Mouse (Mus musculus): ENCODE measurements at regions not wholly inside any gene's neighbourhood (a gene's known extent, or its start where the extent isn't known, plus 50 kb on each side); places are given as distances from the start of the nearest gene placed in this dataset.

- TF ChIP-seq POLR2A (IDR thresholded peaks at IDR 0.05; ENCODE audit: extremely low read depth, insufficient read depth, low read length) (no peak), CTCF (IDR thresholded peaks at IDR 0.05; ENCODE audit: low read depth, low read length) (no peak)
- Histone ChIP-seq H3K4me1 (ENCODE audit: control insufficient read depth, insufficient read depth, low read length) (no peaks in the 10 kb centered on the region), H3K27me3 (ENCODE audit: control insufficient read depth, insufficient read depth, low read length) (no peaks in the 10 kb centered on the region), H3K4me3 (ENCODE audit: insufficient read depth, low read depth, low read length) (no peak overlapping the region), H3K79me2 (ENCODE audit: control insufficient read depth, insufficient read depth, low read length) (no peaks in the 10 kb centered on the region), H3K27ac (replicated peaks; ENCODE audit: insufficient read depth, low read depth, low read length) (no peak overlapping the region), H3K36me3 (ENCODE audit: control insufficient read depth, insufficient read depth, low read length) (no peaks in the 10 kb centered on the region), H3K9ac (ENCODE audit: low read depth, low read length) (no peak overlapping the region)
- DNase-seq (ENCODE audit: extremely low read depth, low read depth, low spot score): no peak
Observed at GRCm38 (mm10) chr10:70741909-70742308, 86.1 kb upstream of the Phyhipl start.

GRCm38 (mm10) chr10:70740095-70740494 is 84.3 kb upstream of the Phyhipl start:
- Histone ChIP-seq H3K27me3 (ENCODE audit: control insufficient read depth, insufficient read depth, low read length) (no peaks in the 10 kb centered on the region), H3K4me3 (ENCODE audit: insufficient read depth, low read depth, low read length) (no peak overlapping the region), H3K27ac (replicated peaks; ENCODE audit: insufficient read depth, low read depth, low read length) (no peak overlapping the region), H3K4me1 (ENCODE audit: control insufficient read depth, insufficient read depth, low read length) (no peaks in the 10 kb centered on the region), H3K36me3 (ENCODE audit: control insufficient read depth, insufficient read depth, low read length) (no peaks in the 10 kb centered on the region), H3K79me2 (ENCODE audit: control insufficient read depth, insufficient read depth, low read length) (no peaks in the 10 kb centered on the region), H3K9ac (ENCODE audit: low read depth, low read length) (no peak overlapping the region)
- no peak for TF ChIP-seq POLR2A (IDR thresholded peaks at IDR 0.05; ENCODE audit: extremely low read depth, insufficient read depth, low read length)
- no peak for TF ChIP-seq CTCF (IDR thresholded peaks at IDR 0.05; ENCODE audit: low read depth, low read length)
- DNase-seq (ENCODE audit: extremely low read depth, low read depth, low spot score): no peak
- WGBS: 78% methylated on average over 4 of the region's 4 CpGs

- no peak for DNase-seq (ENCODE audit: extremely low read depth, low read depth, low spot score)
- Histone ChIP-seq H3K9ac (ENCODE audit: low read depth, low read length) (no peak overlapping the region), H3K4me3 (ENCODE audit: insufficient read depth, low read depth, low read length) (no peak overlapping the region), H3K27me3 (ENCODE audit: control insufficient read depth, insufficient read depth, low read length) (no peaks in the 10 kb centered on the region), H3K36me3 (ENCODE audit: control insufficient read depth, insufficient read depth, low read length) (no peaks in the 10 kb centered on the region), H3K79me2 (ENCODE audit: control insufficient read depth, insufficient read depth, low read length) (no peaks in the 10 kb centered on the region), H3K4me1 (ENCODE audit: control insufficient read depth, insufficient read depth, low read length) (no peaks in the 10 kb centered on the region), H3K27ac (replicated peaks; ENCODE audit: insufficient read depth, low read depth, low read length) (no peak overlapping the region)
- WGBS: 80% methylated on average over 9 of the region's 9 CpGs
- TF ChIP-seq POLR2A (IDR thresholded peaks at IDR 0.05; ENCODE audit: extremely low read depth, insufficient read depth, low read length): no peak
- no peak for TF ChIP-seq CTCF (IDR thresholded peaks at IDR 0.05; ENCODE audit: low read depth, low read length)
Observed at GRCm38 (mm10) chr10:70739348-70739966, 83.7 kb upstream of the Phyhipl start.

DNA sequence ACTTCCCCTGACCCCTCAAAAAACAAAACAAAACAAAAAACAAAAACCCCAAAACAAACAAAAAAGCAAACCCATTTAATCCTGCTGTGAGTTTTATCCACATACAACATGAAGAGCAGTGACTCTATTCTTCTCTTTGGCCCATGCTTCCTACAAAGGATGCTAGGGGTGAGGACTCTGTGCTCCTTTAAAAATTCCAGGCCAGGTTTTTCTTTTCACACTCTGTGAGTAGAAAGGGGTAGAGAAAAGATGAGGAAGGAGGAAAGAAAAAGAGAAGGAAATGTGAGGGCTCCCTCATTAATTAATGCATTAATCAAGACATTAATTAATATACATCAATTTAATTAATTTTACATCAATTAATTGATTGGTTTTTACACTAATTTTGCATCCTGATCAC is 82.9 kb upstream of the Phyhipl start:
- no peaks in the 10 kb centered on the region for H3K79me2 ChIP-seq (ENCODE audit: control insufficient read depth, insufficient read depth, low read length)
- no peaks in the 10 kb centered on the region for H3K27me3 ChIP-seq (ENCODE audit: control insufficient read depth, insufficient read depth, low read length)
- TF ChIP-seq CTCF (IDR thresholded peaks at IDR 0.05; ENCODE audit: low read depth, low read length): no peak
- no peak for TF ChIP-seq POLR2A (IDR thresholded peaks at IDR 0.05; ENCODE audit: extremely low read depth, insufficient read depth, low read length)
- H3K4me3 ChIP-seq (ENCODE audit: insufficient read depth, low read depth, low read length): no peak overlapping the region
- no peak overlapping the region for H3K9ac ChIP-seq (ENCODE audit: low read depth, low read length)
- H3K27ac ChIP-seq (replicated peaks; ENCODE audit: insufficient read depth, low read depth, low read length): no peak overlapping the region
- no peaks in the 10 kb centered on the region for H3K36me3 ChIP-seq (ENCODE audit: control insufficient read depth, insufficient read depth, low read length)
- H3K4me1 ChIP-seq (ENCODE audit: control insufficient read depth, insufficient read depth, low read length): no peaks in the 10 kb centered on the region
- no peak for DNase-seq (ENCODE audit: extremely low read depth, low read depth, low spot score)

DNA sequence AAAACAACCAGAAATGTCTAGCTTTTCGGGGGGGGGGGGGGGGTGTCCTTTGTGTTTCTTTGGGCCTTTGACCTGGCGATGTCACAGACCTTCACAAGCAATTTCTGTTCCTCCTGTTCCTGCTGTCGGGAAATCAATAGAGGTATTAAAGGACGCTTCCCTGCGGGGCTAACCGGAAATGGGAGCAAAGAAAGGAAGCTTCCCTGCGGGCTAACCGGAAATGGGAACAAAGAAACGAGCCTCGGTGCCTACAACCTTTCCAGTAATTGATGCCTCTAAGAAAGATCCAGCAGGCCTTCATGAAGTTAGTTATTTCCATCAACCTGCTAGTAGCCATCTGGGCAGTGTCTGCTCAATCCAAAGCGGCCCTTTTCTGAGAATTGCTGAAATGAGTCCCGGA is 78.2 kb upstream of the Phyhipl start:
- Histone ChIP-seq H3K36me3 (ENCODE audit: control insufficient read depth, insufficient read depth, low read length) (no peaks in the 10 kb centered on the region), H3K9ac (ENCODE audit: low read depth, low read length) (no peak overlapping the region), H3K79me2 (ENCODE audit: control insufficient read depth, insufficient read depth, low read length) (no peaks in the 10 kb centered on the region), H3K4me3 (ENCODE audit: insufficient read depth, low read depth, low read length) (no peak overlapping the region), H3K4me1 (ENCODE audit: control insufficient read depth, insufficient read depth, low read length) (no peaks in the 10 kb centered on the region), H3K27me3 (ENCODE audit: control insufficient read depth, insufficient read depth, low read length) (no peaks in the 10 kb centered on the region), H3K27ac (replicated peaks; ENCODE audit: insufficient read depth, low read depth, low read length) (no peak overlapping the region)
- TF ChIP-seq CTCF (IDR thresholded peaks at IDR 0.05; ENCODE audit: low read depth, low read length): no peak
- no peak for TF ChIP-seq POLR2A (IDR thresholded peaks at IDR 0.05; ENCODE audit: extremely low read depth, insufficient read depth, low read length)
- WGBS: 82% methylated on average over 12 of the region's 12 CpGs
- no peak for DNase-seq (ENCODE audit: extremely low read depth, low read depth, low spot score)

DNA sequence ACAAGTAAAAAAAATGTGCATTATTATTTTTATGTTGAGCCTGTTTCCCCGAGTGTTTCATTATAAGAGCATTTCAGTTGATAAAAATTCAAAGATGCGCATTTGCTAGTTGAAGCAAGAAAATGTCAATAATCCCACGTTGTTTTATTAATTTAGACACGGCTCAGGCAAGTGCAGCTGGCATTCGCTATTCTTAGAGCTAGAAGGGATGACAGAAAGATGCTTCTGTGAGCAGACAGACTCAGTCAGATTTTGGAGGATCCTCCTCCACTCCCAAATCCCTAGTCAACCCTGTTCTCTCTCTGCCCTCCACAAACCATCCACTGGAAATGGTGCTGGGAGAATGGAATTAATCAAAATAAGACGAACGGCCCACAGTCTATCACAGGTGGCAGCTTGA is 77.7 kb upstream of the Phyhipl start:
- no peaks in the 10 kb centered on the region for H3K27me3 ChIP-seq (ENCODE audit: control insufficient read depth, insufficient read depth, low read length)
- no peak overlapping the region for H3K4me3 ChIP-seq (ENCODE audit: insufficient read depth, low read depth, low read length)
- H3K27ac ChIP-seq (replicated peaks; ENCODE audit: insufficient read depth, low read depth, low read length): no peak overlapping the region
- no peaks in the 10 kb centered on the region for H3K79me2 ChIP-seq (ENCODE audit: control insufficient read depth, insufficient read depth, low read length)
- H3K36me3 ChIP-seq (ENCODE audit: control insufficient read depth, insufficient read depth, low read length): no peaks in the 10 kb centered on the region
- H3K9ac ChIP-seq (ENCODE audit: low read depth, low read length): no peak overlapping the region
- H3K4me1 ChIP-seq (ENCODE audit: control insufficient read depth, insufficient read depth, low read length): no peaks in the 10 kb centered on the region
- TF ChIP-seq POLR2A (IDR thresholded peaks at IDR 0.05; ENCODE audit: extremely low read depth, insufficient read depth, low read length) (no peak), CTCF (IDR thresholded peaks at IDR 0.05; ENCODE audit: low read depth, low read length) (no peak)
- WGBS: 85% methylated on average over 7 of the region's 7 CpGs
- no peak for DNase-seq (ENCODE audit: extremely low read depth, low read depth, low spot score)

Data from liver, adult 2 months (tissue).